Mouse (Mus musculus) forebrain, embryonic 10.5 days (tissue): ENCODE measurements around the gene Zfp865. TPM values are rescaled to one million over a fixed set of nuclear protein-coding genes. Genes with fewer than 3 reads are reported as not detected.
"Not testable (repeated sequence)": the region's sequence is repeated elsewhere in the genome, so short reads cannot be mapped to it uniquely, and the experiment has no call there.

ENCODE experiments used
- DNase-seq: peaks from one replicate; pipeline ENCODE4 v3.0.0-alpha.2; 2017; ENCODE audit warnings: low spot score; ENCODE audit errors: extremely low spot score
- H3K27ac ChIP-seq: fragments of 300-500 bp; sonication (generic); 2 replicates; pipeline ENCODE4 v1.5.1; 2016; ENCODE audit warnings: mild to moderate bottlenecking
- H3K27me3 ChIP-seq: fragments of 300-500 bp; sonication (generic); 2 replicates; pipeline ENCODE4 v1.6.1; 2016; ENCODE audit warnings: mild to moderate bottlenecking; ENCODE audit not compliant: poor library complexity, severe bottlenecking
- H3K36me3 ChIP-seq: fragments of 300-500 bp; sonication (generic); replicated peaks from 2 replicates; pipeline ENCODE4 v1.6.1; 2016; ENCODE audit warnings: mild to moderate bottlenecking, moderate library complexity
- H3K4me1 ChIP-seq: fragments of 300-500 bp; sonication (generic); 2 replicates; pipeline ENCODE4 v1.6.1; 2016
- H3K4me3 ChIP-seq: fragments of 300-500 bp; sonication (generic); 2 replicates; pipeline ENCODE4 v1.5.1; 2016; ENCODE audit warnings: mild to moderate bottlenecking, moderate library complexity
- H3K9me3 ChIP-seq: fragments of 300-500 bp; sonication (generic); 2 replicates; pipeline ENCODE4 v1.6.1; 2016; ENCODE audit warnings: mild to moderate bottlenecking, moderate library complexity
- WGBS: fragments of 180-500 bp; shearing (Covaris S2); methylation state at CpG from one replicate; pipeline ENCODE4 v1.1.7; 2016; 5-methylcytosine and 5-hydroxymethylcytosine counted together
- polyA plus RNA-seq: library from polyadenylated mRNA; unstranded; fragments of >200 nt; fragmentation: Nextera tagmentation; extraction: Ambion mirVana; gene quantifications from 2 replicates; pipeline ENCODE4 v1.2.1, GENCODE M21; 2016

The Zfp865 gene
- polyA plus RNA-seq, 1 experiment from 2014 or later, result 5.7 TPM

GRCm38 (mm10) chr7:5057804-5058203, 37.6 kb downstream of the Zfp865 start:
- H3K4me3 ChIP-seq, result peak overlapping the region; percentile 19; the same call in 1 of the 2 replicates

GRCm38 (mm10) chr7:5058631-5059030, 38.5 kb downstream of the Zfp865 start:
- peaks cover 59% of the 10 kb centered on the region for H3K27me3 ChIP-seq
- H3K36me3 ChIP-seq, result no peaks in the 10 kb centered on the region
- DNase-seq, result no peak
- WGBS, result 94% methylated on average over 1 of the region's 1 CpGs
- peaks cover 50% of the 10 kb centered on the region for H3K4me1 ChIP-seq
- H3K4me3 ChIP-seq, result no peak overlapping the region
- H3K27ac ChIP-seq, result no peak overlapping the region
- no peaks in the 10 kb centered on the region for H3K9me3 ChIP-seq

More at GRCm38 (mm10) chr7:5057804-5058203, 37.6 kb downstream of the Zfp865 start:
- WGBS, result 28% methylated on average over 11 of the region's 11 CpGs
- Histone ChIP-seq H3K27ac (no peak overlapping the region), H3K36me3 (no peaks in the 10 kb centered on the region), H3K4me1 (peaks cover 53% of the 10 kb centered on the region), H3K27me3 (peaks cover 68% of the 10 kb centered on the region), H3K9me3 (no peaks in the 10 kb centered on the region)
- no peak for DNase-seq

GRCm38 (mm10) chr7:5059421-5059820, 39.2 kb downstream of the Zfp865 start:
- H3K27ac ChIP-seq, result peak overlapping the region; percentile 97; the same call in 1 of the 2 replicates
- H3K4me3 ChIP-seq, result peak overlapping the region; percentile 67
- H3K9me3 ChIP-seq, result no peaks in the 10 kb centered on the region
- 92% methylated on average over 12 of the region's 12 CpGs for WGBS
- H3K27me3 ChIP-seq, result peaks cover 51% of the 10 kb centered on the region
- peaks cover 4% of the 10 kb centered on the region for H3K36me3 ChIP-seq
- H3K4me1 ChIP-seq, result peaks cover 50% of the 10 kb centered on the region
- DNase-seq, result no peak

GRCm38 (mm10) chr7:5060239-5060731, 40.1 kb downstream of the Zfp865 start:
- peak overlapping the region; percentile 97 for H3K27ac ChIP-seq
- H3K27me3 ChIP-seq, result peaks cover 43% of the 10 kb centered on the region
- 3% methylated on average over 27 of the region's 27 CpGs for WGBS
- H3K9me3 ChIP-seq, result no peaks in the 10 kb centered on the region
- DNase-seq, result peak; percentile 82
- peaks cover 10% of the 10 kb centered on the region for H3K36me3 ChIP-seq
- H3K4me3 ChIP-seq, result peak overlapping the region; percentile 67
- H3K4me1 ChIP-seq, result peaks cover 54% of the 10 kb centered on the region

- under 1% methylated on average over 60 of the region's 60 CpGs for WGBS
- peak; percentile 97 for DNase-seq
- Histone ChIP-seq H3K27me3 (peaks cover 34% of the 10 kb centered on the region), H3K36me3 (peaks cover 19% of the 10 kb centered on the region), H3K4me3 (peak overlapping the region; percentile 67), H3K4me1 (peaks cover 61% of the 10 kb centered on the region), H3K9me3 (no peaks in the 10 kb centered on the region), H3K27ac (peak overlapping the region; percentile 97)
Measured at GRCm38 (mm10) chr7:5060944-5061773, 41.0 kb downstream of the Zfp865 start.

GRCm38 (mm10) chr7:5061774-5062359, 41.7 kb downstream of the Zfp865 start, which contains the start of gene U2af2:
Gene U2af2 (plus strand): TSS chr7:5062143.
- peaks cover 56% of the 10 kb centered on the region for H3K4me1 ChIP-seq
- peaks cover 27% of the 10 kb centered on the region for H3K27me3 ChIP-seq
- H3K36me3 ChIP-seq, result peaks cover 26% of the 10 kb centered on the region
- peak within 1 kb of the TSS; percentile 97 for H3K27ac ChIP-seq
- H3K9me3 ChIP-seq, result no peaks in the 10 kb centered on the region
- under 1% methylated on average over 64 of the region's 65 CpGs for WGBS
- peak within 1 kb of the TSS; percentile 67 for H3K4me3 ChIP-seq
- peak; percentile 95 for DNase-seq

GRCm38 (mm10) chr7:5062360-5063001, 42.3 kb downstream of the Zfp865 start:
- peaks cover 21% of the 10 kb centered on the region for H3K27me3 ChIP-seq
- H3K4me1 ChIP-seq, result peaks cover 50% of the 10 kb centered on the region
- H3K27ac ChIP-seq, result peak overlapping the region; percentile 97
- under 1% methylated on average over 51 of the region's 51 CpGs for WGBS
- DNase-seq, result peak; percentile 82
- H3K4me3 ChIP-seq, result peak overlapping the region; percentile 67
- peaks cover 32% of the 10 kb centered on the region for H3K36me3 ChIP-seq
- no peaks in the 10 kb centered on the region for H3K9me3 ChIP-seq

GRCm38 (mm10) chr7:5064886-5065285, 44.7 kb downstream of the Zfp865 start:
- 93% methylated on average over 6 of the region's 6 CpGs for WGBS
- no peak for DNase-seq
- peak overlapping the region; percentile 67; the same call in 1 of the 2 replicates for H3K4me3 ChIP-seq
- H3K4me1 ChIP-seq, result peaks cover 38% of the 10 kb centered on the region
- peaks cover 56% of the 10 kb centered on the region for H3K36me3 ChIP-seq
- H3K9me3 ChIP-seq, result no peaks in the 10 kb centered on the region
- no peak overlapping the region for H3K27ac ChIP-seq
- no peaks in the 10 kb centered on the region for H3K27me3 ChIP-seq

GRCm38 (mm10) chr7:5073586-5073985, 53.4 kb downstream of the Zfp865 start:
- no peak for DNase-seq
- Histone ChIP-seq H3K4me3 (no peak overlapping the region), H3K27ac (no peak overlapping the region), H3K9me3 (no peaks in the 10 kb centered on the region), H3K4me1 (no peaks in the 10 kb centered on the region), H3K27me3 (no peaks in the 10 kb centered on the region), H3K36me3 (peaks cover 98% of the 10 kb centered on the region)
- 76% methylated on average over 1 of the region's 1 CpGs for WGBS

GRCm38 (mm10) chr7:5074984-5075383, 54.8 kb downstream of the Zfp865 start:
- Histone ChIP-seq H3K27me3 (no peaks in the 10 kb centered on the region), H3K9me3 (no peaks in the 10 kb centered on the region)

GRCm38 (mm10) chr7:5076931-5077330, 56.8 kb downstream of the Zfp865 start:
- no peak for DNase-seq
- Histone ChIP-seq H3K9me3 (no peaks in the 10 kb centered on the region), H3K4me1 (peaks cover 16% of the 10 kb centered on the region), H3K27ac (no peak overlapping the region), H3K27me3 (no peaks in the 10 kb centered on the region), H3K36me3 (peaks cover 78% of the 10 kb centered on the region), H3K4me3 (no peak overlapping the region)
- 85% methylated on average over 2 of the region's 2 CpGs for WGBS

More at GRCm38 (mm10) chr7:5074984-5075383, 54.8 kb downstream of the Zfp865 start:
- H3K27ac ChIP-seq, result no peak overlapping the region
- no peak overlapping the region for H3K4me3 ChIP-seq
- WGBS, result 96% methylated on average over 5 of the region's 5 CpGs
- no peak for DNase-seq
- peaks cover 95% of the 10 kb centered on the region for H3K36me3 ChIP-seq
- 0 out of 2 replicates have a peak, but pooled peaks cover 3% of the 10 kb centered on the region for H3K4me1 ChIP-seq

- H3K9me3 ChIP-seq, H3K27me3 ChIP-seq, DNase-seq: not testable (repeated sequence)
- Histone ChIP-seq H3K4me1 (peaks cover 17% of the 10 kb centered on the region), H3K36me3 (peaks cover 75% of the 10 kb centered on the region), H3K4me3 (peak overlapping the region; percentile 98), H3K27ac (peak overlapping the region; percentile 94)
- WGBS, result 50% methylated on average over 9 of the region's 13 CpGs
Measured at GRCm38 (mm10) chr7:5079365-5080009, 59.3 kb downstream of the Zfp865 start.
